Mouse (Mus musculus) lung, adult 18-20 months (tissue): Measurements from ENCODE around the gene Mmp14.
A peak's percentile ranks its signal among the peaks of the same experiment; 100 is the strongest.

Experiments
- DNase-seq, 2 experiments: peaks; one replicate each; pipeline ENCODE4 v3.0.0; 2022; ENCODE audit warnings: mixed read lengths in 2 of 2

Mmp14 gene

GRCm38 (mm10) chr14:54413877-54414700 lies 17.3 kb upstream of the Mmp14 start:
- peak; percentile 55 to 71 for DNase-seq

GRCm38 (mm10) chr14:54415241-54416020 lies 16.0 kb upstream of the Mmp14 start:
- peak; percentile 43 to 59 for DNase-seq

- DNase-seq, result no peak
Measured at GRCm38 (mm10) chr14:54416229-54416775, 15.1 kb upstream of the Mmp14 start.

- no peak for DNase-seq
Measured at GRCm38 (mm10) chr14:54416830-54417229, 14.6 kb upstream of the Mmp14 start.

- peak in 1 of 2 experiments; percentile 45 for DNase-seq
Measured at GRCm38 (mm10) chr14:54417623-54418081, 13.8 kb upstream of the Mmp14 start, which contains the start of gene Slc7a7. Gene Slc7a7 (minus strand): TSS chr14:54417780.

- no peak for DNase-seq
Measured at GRCm38 (mm10) chr14:54421014-54421413, 10.4 kb upstream of the Mmp14 start.

GRCm38 (mm10) chr14:54423406-54423805 lies 8.0 kb upstream of the Mmp14 start:
- no peak for DNase-seq

- DNase-seq, result no peak
Measured at GRCm38 (mm10) chr14:54424634-54425033, 6.8 kb upstream of the Mmp14 start.

GRCm38 (mm10) chr14:54425540-54425939 lies 5.9 kb upstream of the Mmp14 start:
- DNase-seq, result no peak

GRCm38 (mm10) chr14:54426003-54426688 lies 5.3 kb upstream of the Mmp14 start:
- no peak for DNase-seq

GRCm38 (mm10) chr14:54426689-54427398 lies 4.6 kb upstream of the Mmp14 start, which contains the start of gene Mrpl52:
Gene Mrpl52 (plus strand): TSS chr14:54426909.
- peak; percentile 91 to 95 for DNase-seq

- no peak for DNase-seq
Measured at GRCm38 (mm10) chr14:54427696-54428095, 3.7 kb upstream of the Mmp14 start.

GRCm38 (mm10) chr14:54428421-54428820 lies 3.0 kb upstream of the Mmp14 start:
- DNase-seq, result no peak

- no peak for DNase-seq
Measured at GRCm38 (mm10) chr14:54429332-54430093, 1.9 kb upstream of the Mmp14 start.

GRCm38 (mm10) chr14:54430406-54431145 lies 836 bp upstream of the Mmp14 start:
- DNase-seq, result no peak

- peak; percentile 34 to 40 for DNase-seq
Measured at GRCm38 (mm10) chr14:54432078-54432836, 845 bp downstream of the Mmp14 start.

GRCm38 (mm10) chr14:54432837-54433830 lies 1.7 kb downstream of the Mmp14 start:
- peak in 1 of 2 experiments; percentile 33 for DNase-seq

- peak; percentile 50 to 64 for DNase-seq
Measured at GRCm38 (mm10) chr14:54433941-54434531, 2.6 kb downstream of the Mmp14 start.
